Mouse (Mus musculus) liver, embryonic 13.5 days (tissue): ENCODE data around the gene Pou6f1. TPM values are rescaled to one million over a fixed set of nuclear protein-coding genes. Genes with fewer than 3 reads are reported as not detected.
"Not testable (repeated sequence)": the region's sequence is repeated elsewhere in the genome, so short reads cannot be mapped to it uniquely, and the experiment has no call there.

Experiments
- ATAC-seq: fragments of 200-750 bp; cut with Nextera tagmentation; 2 replicates; pipeline ENCODE4 v1.8.0; 2017; ENCODE audit warnings: low read depth, mild to moderate bottlenecking, moderate number of reproducible peaks, moderate library complexity
- DNase-seq: peaks from one replicate; pipeline ENCODE4 v3.0.0; 2022
- H3K27ac ChIP-seq: fragments of 300-500 bp; sonication (generic); 2 replicates; pipeline ENCODE4 v1.5.1; 2015; ENCODE audit warnings: moderate library complexity, mild to moderate bottlenecking, inconsistent platforms
- H3K27me3 ChIP-seq: fragments of 300-500 bp; sonication (generic); 2 replicates; pipeline ENCODE4 v1.6.1; 2015; ENCODE audit warnings: mild to moderate bottlenecking, inconsistent platforms
- H3K36me3 ChIP-seq: fragments of 300-500 bp; sonication (generic); 2 replicates; pipeline ENCODE4 v1.6.1; 2015; ENCODE audit warnings: mild to moderate bottlenecking, inconsistent platforms
- H3K4me1 ChIP-seq: fragments of 300-500 bp; sonication (generic); replicated peaks from 2 replicates; pipeline ENCODE4 v1.6.1; 2015; ENCODE audit warnings: inconsistent platforms
- H3K4me2 ChIP-seq: fragments of 300-500 bp; sonication (generic); 2 replicates; pipeline ENCODE4 v1.6.1; 2015; ENCODE audit warnings: inconsistent platforms, mild to moderate bottlenecking, moderate library complexity
- H3K4me3 ChIP-seq: fragments of 300-500 bp; sonication (generic); replicated peaks from 2 replicates; pipeline ENCODE4 v1.5.1; 2015; ENCODE audit warnings: mild to moderate bottlenecking, inconsistent platforms
- H3K9ac ChIP-seq: fragments of 300-500 bp; sonication (generic); 2 replicates; pipeline ENCODE4 v1.6.1; 2015; ENCODE audit warnings: mild to moderate bottlenecking, inconsistent platforms
- H3K9me3 ChIP-seq: fragments of 300-500 bp; sonication (generic); replicated peaks from 2 replicates; pipeline ENCODE4 v1.6.1; 2016; ENCODE audit warnings: inconsistent platforms
- WGBS: fragments of 180-500 bp; shearing (Covaris S2); methylation state at CpG from one replicate; pipeline ENCODE4 v1.1.7; 2015; ENCODE audit not compliant: insufficient replicate concordance; 5-methylcytosine and 5-hydroxymethylcytosine counted together
- polyA plus RNA-seq: library from polyadenylated mRNA; unstranded; fragments of >200 nt; fragmentation: Nextera tagmentation; extraction: Ambion mirVana; gene quantifications from 2 replicates; pipeline ENCODE4 v1.2.1, GENCODE M21; 2015

Pou6f1 gene
- polyA plus RNA-seq, 1 experiment from 2014 or later, result 0.23 TPM

DNA sequence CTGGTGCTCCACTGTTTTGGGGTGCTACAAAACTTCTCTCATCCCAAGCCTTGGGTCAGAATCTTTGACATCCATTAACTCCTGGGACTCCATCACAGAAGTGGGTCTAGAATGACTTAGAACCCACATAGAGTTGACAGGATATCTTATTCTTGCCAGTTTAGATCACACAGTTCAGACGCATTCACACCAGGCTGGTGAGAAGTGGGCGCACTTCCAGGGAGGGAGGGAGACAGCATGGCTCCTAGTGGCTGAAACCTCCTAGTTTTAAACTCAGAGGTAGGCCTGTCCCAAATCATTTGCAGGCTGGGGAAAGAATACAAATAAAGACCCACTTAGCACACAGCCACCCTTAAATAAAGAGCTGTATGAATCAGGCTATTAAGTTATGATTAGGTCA lies 25.4 kb downstream of the Pou6f1 start:
- no peak overlapping the region for H3K4me3 ChIP-seq
- no peaks in the 10 kb centered on the region for H3K4me1 ChIP-seq
- H3K27me3 ChIP-seq, result peaks cover 14% of the 10 kb centered on the region
- ATAC-seq, result no peak
- no peak for DNase-seq
- H3K4me2 ChIP-seq, result no peak overlapping the region
- no peaks in the 10 kb centered on the region for H3K36me3 ChIP-seq
- 80% methylated on average over 2 of the region's 2 CpGs for WGBS
- H3K9ac ChIP-seq, result no peak overlapping the region
- H3K27ac ChIP-seq, result no peak overlapping the region
- H3K9me3 ChIP-seq, result no peaks in the 10 kb centered on the region

DNA sequence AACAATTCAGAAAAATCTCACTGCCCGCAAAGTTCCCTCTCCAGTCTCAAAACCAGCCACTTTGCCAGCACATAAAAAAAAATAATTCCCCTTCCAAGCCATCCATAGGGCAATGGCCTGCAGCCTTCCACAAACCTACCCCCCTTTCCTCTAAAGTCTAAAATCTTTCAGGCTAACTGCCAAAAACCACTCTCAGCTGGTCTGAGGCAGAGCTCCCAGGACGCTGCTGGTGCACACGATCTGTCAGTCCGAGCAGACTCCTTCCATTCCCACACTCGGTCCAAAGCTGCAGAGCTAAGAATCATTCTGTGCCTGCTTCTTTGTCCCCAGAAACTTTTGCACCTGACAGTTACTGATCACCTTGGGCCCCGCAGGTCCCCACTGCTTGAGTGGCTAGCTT lies 25.8 kb downstream of the Pou6f1 start:
- DNase-seq (no peak), ATAC-seq (no peak)

DNA sequence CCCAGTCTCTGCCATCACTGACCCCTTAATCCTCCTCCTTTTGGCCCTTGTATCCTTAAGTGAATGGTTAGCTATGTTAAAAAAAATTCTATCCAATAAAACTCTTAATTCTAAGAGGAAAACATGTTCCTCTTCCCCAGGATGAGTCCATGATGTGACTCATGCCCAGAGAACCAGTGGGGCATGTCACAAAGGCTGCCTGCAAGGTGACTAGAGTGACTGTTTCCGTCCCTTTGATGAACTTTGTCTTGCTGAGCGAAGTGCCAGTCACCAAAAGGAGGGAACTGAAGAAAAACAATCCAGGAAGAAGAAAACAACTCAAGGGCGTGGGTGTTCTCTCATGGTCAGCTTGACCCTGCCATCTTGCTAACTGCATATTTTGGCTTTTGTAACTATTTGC lies 30.5 kb downstream of the Pou6f1 start:
- Histone ChIP-seq H3K4me2 (no peak overlapping the region), H3K4me3 (no peak overlapping the region), H3K27ac (no peak overlapping the region), H3K9ac (no peak overlapping the region), H3K4me1 (no peaks in the 10 kb centered on the region), H3K36me3 (no peaks in the 10 kb centered on the region), H3K9me3 (no peaks in the 10 kb centered on the region), H3K27me3 (peaks cover 11% of the 10 kb centered on the region)
- no peak for DNase-seq
- WGBS, result 53% methylated on average over 3 of the region's 3 CpGs
- no peak for ATAC-seq

More for the DNA sequence above, 25.8 kb downstream of the Pou6f1 start:
- no peaks in the 10 kb centered on the region for H3K9me3 ChIP-seq
- H3K4me3 ChIP-seq, result no peak overlapping the region
- no peaks in the 10 kb centered on the region for H3K36me3 ChIP-seq
- no peaks in the 10 kb centered on the region for H3K4me1 ChIP-seq
- peaks cover 14% of the 10 kb centered on the region for H3K27me3 ChIP-seq
- no peak overlapping the region for H3K9ac ChIP-seq
- no peak overlapping the region for H3K4me2 ChIP-seq
- no peak overlapping the region for H3K27ac ChIP-seq
- 61% methylated on average over 6 of the region's 6 CpGs for WGBS

DNA sequence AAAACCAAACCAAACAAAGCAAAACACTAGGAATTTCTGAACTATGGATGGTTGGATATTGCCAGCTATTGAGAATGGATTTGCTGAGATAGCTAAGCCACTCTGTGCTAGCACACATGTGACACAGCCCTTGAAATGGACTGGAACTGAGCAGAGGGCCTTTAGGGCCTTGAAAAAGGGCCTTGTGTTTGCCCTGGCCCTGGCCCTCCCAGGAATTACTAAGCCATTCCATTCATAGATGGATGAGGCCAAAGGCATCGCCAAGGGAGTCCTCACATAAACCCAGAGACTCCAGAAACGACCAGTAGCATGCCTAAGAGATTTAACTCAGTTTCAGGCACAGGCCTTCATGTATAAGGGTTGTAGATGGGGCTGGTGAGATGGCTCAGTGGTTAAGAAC lies 33.3 kb downstream of the Pou6f1 start:
- ATAC-seq (no peak), DNase-seq (no peak)
- H3K9ac ChIP-seq, result no peak overlapping the region
- no peak overlapping the region for H3K4me3 ChIP-seq
- H3K36me3 ChIP-seq, result no peaks in the 10 kb centered on the region
- H3K4me1 ChIP-seq, result no peaks in the 10 kb centered on the region
- H3K27ac ChIP-seq, result no peak overlapping the region
- no peaks in the 10 kb centered on the region for H3K9me3 ChIP-seq
- no peak overlapping the region for H3K4me2 ChIP-seq
- 37% methylated on average over 2 of the region's 2 CpGs for WGBS
- peaks cover 11% of the 10 kb centered on the region for H3K27me3 ChIP-seq

DNA sequence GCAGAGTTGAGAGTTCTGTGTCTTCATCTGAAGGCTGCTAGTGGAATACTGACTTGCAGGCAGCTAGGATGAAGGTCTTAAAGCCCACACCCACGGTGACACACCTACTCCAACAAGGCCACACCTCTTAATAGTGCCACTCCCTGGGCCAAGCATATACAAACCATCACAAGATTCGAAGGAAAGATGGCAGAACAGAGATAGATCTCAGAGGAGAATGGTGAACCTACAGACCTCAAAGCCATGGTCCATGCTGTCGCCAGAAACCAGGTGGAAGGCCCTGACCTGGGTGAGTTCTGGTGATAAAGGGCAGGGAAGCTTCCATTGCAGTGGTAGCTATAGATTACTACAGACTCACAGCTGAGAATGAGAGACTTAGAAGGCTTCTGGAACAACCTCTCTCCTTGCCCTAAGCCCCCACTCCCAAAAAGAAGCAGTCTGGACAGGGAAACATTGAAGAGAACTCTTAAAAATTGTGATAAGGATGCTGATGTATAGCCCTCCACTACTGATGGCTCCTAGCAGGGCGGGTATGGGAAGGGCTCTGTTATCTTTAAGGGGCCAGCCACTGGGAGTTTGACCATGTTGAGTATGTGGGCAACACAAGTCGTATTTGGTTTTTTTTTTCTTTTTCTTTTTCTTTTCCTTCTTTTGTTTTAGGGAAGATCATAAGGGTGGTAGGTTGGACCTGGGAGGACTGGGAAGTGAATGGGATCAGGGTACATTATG lies 41.9 kb downstream of the Pou6f1 start:
- H3K9ac ChIP-seq, result peak overlapping the region; percentile 49
- peak overlapping the region; percentile 62 for H3K4me2 ChIP-seq
- H3K4me3 ChIP-seq, result peak overlapping the region; percentile 48
- WGBS, result 27% methylated on average over 5 of the region's 5 CpGs
- peak overlapping the region; percentile 85 for H3K27ac ChIP-seq
- H3K36me3 ChIP-seq, result no peaks in the 10 kb centered on the region
- H3K4me1 ChIP-seq, result peaks cover 40% of the 10 kb centered on the region
- H3K9me3 ChIP-seq, result peaks cover 3% of the 10 kb centered on the region; the same call in 1 of the 2 replicates
- DNase-seq (peak; percentile 40), ATAC-seq (peak; percentile 98)
- H3K27me3 ChIP-seq, result no peaks in the 10 kb centered on the region

DNA sequence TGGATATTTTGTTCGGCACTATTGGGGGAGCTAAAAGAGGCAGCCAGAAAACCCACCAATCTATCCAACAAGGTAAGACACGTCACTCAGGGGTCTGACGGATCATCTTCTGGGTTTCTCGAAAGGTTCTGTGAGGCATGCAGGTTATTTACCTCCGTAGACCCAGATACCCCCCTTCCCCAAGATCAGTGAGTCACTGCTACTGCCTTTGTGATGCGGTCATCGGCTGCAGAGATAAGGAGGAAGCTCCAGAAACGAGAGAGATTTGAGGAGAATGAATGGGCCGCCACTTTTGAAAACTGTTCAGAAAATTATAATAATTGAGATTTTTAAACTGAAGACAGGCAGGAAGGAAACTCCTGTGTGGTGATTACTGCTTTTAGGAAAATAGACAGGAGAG lies 43.4 kb downstream of the Pou6f1 start:
- Histone ChIP-seq H3K4me2 (peak overlapping the region; percentile 62), H3K27ac (no peak overlapping the region), H3K9me3 (peaks cover 3% of the 10 kb centered on the region; the same call in 1 of the 2 replicates), H3K9ac (no peak overlapping the region), H3K27me3 (no peaks in the 10 kb centered on the region), H3K4me3 (peak overlapping the region; percentile 48; the same call in 1 of the 2 replicates), H3K4me1 (peaks cover 49% of the 10 kb centered on the region), H3K36me3 (no peaks in the 10 kb centered on the region)
- no peak for ATAC-seq
- WGBS, result 65% methylated on average over 9 of the region's 9 CpGs
- DNase-seq, result no peak

DNA sequence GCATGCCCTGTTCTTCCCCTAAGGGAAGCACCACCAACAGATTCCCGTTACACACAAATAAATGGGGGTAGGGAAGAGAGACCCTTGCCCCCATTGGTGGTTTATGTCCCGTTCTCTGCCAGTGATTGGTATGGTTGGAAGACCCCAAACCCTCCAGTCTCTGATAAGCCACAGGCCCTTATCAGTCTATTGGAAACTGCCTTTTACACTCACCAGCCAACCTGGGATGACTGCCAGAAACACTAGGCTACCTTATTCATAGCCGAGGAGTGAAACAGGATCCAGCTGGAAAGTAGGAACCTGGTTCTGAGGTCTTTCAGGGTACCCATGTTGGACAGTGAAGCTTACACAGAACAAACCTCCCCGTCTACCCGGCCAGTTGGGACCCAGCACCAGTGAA lies 43.8 kb downstream of the Pou6f1 start:
- Histone ChIP-seq H3K27me3 (no peaks in the 10 kb centered on the region), H3K9me3 (peaks cover 3% of the 10 kb centered on the region; the same call in 1 of the 2 replicates), H3K27ac (no peak overlapping the region), H3K9ac (no peak overlapping the region), H3K4me2 (peak overlapping the region; percentile 62; the same call in 1 of the 2 replicates), H3K4me1 (peaks cover 53% of the 10 kb centered on the region), H3K4me3 (no peak overlapping the region), H3K36me3 (no peaks in the 10 kb centered on the region)
- no peak for DNase-seq
- 68% methylated on average over 5 of the region's 5 CpGs for WGBS
- no peak for ATAC-seq

DNA sequence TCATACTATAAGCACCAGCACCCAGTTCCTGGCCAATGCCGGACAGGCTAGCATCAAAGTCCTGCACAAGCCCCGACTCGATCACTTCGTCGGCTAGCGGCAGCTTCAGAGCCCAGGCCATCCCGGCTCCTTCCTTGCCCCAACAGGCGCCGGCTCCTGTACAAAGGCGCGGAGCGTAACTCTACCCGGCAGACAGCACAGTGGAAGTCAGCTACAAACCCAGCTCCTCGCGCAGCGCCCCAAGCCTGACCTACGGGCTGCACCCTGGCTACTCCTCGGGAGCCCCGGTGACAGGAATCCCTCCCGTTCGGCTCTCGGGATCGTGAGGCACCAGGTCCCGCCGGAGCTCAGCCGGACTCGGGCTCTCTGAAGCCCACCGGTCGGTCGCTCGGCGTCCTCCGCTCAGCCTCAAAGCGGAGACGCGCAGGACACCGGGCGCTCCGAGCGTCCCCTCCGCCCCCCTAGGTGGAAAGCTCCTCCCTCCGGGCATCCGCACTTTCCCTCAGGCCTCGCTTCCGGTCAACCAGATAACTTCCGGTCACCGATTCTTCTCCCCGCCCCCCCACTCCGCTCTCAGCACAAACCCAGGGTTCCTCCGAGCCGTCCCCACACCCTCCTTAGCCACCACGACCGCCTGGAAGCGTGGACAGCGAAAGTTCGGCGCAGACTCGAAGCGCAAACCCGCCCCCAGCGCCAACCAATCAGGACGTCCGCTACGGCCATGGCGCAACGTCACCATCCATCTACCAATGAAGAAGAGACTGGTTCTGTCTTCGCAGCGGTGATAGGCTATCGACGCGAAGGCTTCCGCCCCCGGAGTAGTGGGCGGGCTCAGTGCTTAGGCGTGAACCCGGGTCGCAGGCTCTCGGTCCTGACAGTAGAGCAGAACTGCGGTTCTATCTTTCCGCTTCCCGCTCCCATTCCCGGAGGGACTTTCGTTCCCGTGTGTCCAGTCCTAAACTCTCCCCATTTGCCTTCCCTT lies 48.2 kb downstream of the Pou6f1 start, which contains the start of gene Tfcp2:
TSS of gene Tfcp2 (minus strand) at position 683 of the 982 bp plus-strand sequence.
- H3K4me2 ChIP-seq, result peak within 1 kb of the TSS; percentile 97
- peak; percentile 95 for DNase-seq
- peak; percentile 99 for ATAC-seq
- peak within 1 kb of the TSS; percentile 90 for H3K9ac ChIP-seq
- peak within 1 kb of the TSS; percentile 90 for H3K4me3 ChIP-seq
- peaks cover 3% of the 10 kb centered on the region; the same call in 1 of the 2 replicates for H3K9me3 ChIP-seq
- peaks cover 3% of the 10 kb centered on the region; the same call in 1 of the 2 replicates for H3K36me3 ChIP-seq
- H3K27ac ChIP-seq, result peak within 1 kb of the TSS; percentile 79
- H3K27me3 ChIP-seq, result no peaks in the 10 kb centered on the region
- 1% methylated on average over 84 of the region's 84 CpGs for whole genome bisulfite sequencing
- peaks cover 56% of the 10 kb centered on the region for H3K4me1 ChIP-seq

DNA sequence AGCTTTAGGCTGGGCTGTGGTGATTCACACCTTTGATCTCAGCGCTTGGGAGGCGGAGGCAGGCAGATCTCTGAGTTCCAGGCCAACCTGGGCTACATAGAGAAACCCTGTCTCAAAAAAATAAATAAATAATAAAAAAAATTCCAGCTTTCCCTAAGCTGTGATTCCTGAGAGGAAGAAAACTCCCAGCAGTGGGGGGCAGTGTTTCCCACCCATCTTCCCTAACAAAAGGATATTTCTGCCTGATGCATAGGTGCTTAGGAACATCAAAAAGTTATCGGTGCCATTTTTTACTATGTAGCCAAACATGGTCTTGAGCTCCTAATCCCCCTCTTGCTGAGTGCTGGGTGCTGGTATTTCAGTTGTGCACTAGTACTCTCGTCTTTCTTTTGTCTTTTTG lies 49.5 kb downstream of the Pou6f1 start:
- H3K4me1 ChIP-seq, result peaks cover 45% of the 10 kb centered on the region
- H3K27ac ChIP-seq, result no peak overlapping the region
- ATAC-seq (no peak), DNase-seq (no peak)
- H3K9ac ChIP-seq, result peak overlapping the region; percentile 90; the same call in 1 of the 2 replicates
- WGBS, result 84% methylated on average over 4 of the region's 4 CpGs
- H3K4me2 ChIP-seq, result peak overlapping the region; percentile 97
- H3K36me3 ChIP-seq, result peaks cover 3% of the 10 kb centered on the region; the same call in 1 of the 2 replicates
- H3K9me3 ChIP-seq, result peaks cover 1% of the 10 kb centered on the region; the same call in 1 of the 2 replicates
- H3K4me3 ChIP-seq, result 0 out of 2 replicates have a peak overlapping the region, but pooled peaks have one; percentile 90
- H3K27me3 ChIP-seq, result no peaks in the 10 kb centered on the region

DNA sequence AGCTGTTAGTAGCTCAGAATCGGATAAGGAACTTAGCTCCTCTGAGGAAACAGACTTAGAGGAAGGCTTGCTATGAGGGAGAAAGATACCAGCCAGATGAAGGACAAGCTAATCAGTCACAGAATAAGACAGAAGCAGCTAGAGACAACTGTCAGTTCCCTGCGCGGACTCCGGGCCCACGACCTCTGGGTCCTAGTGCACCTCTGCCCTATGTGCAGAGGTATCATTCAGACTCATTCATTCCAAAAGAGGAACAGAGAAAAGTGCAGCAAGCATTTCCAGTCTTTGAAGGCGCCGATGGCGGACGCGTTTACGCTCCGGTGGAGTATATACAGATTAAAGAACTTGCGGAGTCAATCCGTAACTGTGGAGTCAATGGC lies 56.1 kb downstream of the Pou6f1 start:
- not testable (repeated sequence) for H3K9me3 ChIP-seq, H3K4me1 ChIP-seq, H3K27ac ChIP-seq, ATAC-seq, H3K36me3 ChIP-seq, H3K4me3 ChIP-seq, H3K4me2 ChIP-seq, H3K9ac ChIP-seq, H3K27me3 ChIP-seq, DNase-seq
- 88% methylated on average over 14 of the region's 14 CpGs for WGBS
